Mouse (Mus musculus) kidney, adult 9 months (tissue): ENCODE data around the gene Pex3.

Experiments used
- DNase-seq: peaks from one replicate; pipeline ENCODE4 v3.0.0; 2022

The Pex3 gene

DNA sequence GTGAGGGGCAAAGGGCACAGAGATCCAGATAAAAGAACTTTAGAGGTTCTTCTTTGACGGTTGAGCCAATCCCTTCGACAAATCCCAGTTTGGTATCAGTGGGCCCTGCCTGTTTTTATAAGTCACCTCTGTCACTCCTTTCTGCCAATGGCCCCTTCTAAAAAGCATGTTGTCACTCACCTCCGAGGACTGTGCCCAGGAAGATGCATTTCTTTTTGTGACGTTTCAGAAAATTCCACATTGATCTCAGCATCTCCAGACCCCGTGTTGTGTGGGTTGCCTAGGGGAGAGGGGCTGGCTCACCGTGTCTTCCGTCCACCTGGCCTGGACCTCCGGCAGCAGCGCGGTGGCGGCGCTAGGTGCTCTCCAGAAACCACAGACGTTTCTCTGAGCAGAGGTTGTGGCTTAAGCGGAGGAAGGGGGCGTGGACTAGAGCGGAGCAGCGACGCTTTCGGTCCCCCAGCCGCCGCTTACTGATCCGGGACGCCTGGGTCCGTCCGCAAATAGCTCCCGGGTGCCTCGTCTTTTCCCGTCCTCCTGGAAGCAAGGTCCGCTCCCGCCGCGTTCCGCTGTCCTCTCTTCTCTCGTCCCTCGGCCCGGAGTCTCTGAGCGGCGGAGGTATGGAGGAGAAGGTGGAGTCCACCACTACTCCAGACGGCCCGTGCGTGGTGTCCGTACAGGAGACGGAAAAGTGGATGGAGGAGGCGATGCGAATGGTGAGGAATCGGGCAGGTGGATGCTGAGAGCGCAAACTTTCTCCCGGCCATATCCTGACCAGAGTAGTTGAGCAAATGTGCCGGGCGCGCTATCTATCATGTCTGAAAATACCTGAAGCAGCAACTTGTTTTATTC lies at the start of gene Pex3, which contains the start of gene Adat2:
Gene Pex3, minus strand, starts transcription at position 497 of the 852 bp plus-strand sequence.
Gene Adat2, plus strand, starts transcription at position 249 of the 852 bp plus-strand sequence.
- peak; percentile 90 for DNase-seq

DNA sequence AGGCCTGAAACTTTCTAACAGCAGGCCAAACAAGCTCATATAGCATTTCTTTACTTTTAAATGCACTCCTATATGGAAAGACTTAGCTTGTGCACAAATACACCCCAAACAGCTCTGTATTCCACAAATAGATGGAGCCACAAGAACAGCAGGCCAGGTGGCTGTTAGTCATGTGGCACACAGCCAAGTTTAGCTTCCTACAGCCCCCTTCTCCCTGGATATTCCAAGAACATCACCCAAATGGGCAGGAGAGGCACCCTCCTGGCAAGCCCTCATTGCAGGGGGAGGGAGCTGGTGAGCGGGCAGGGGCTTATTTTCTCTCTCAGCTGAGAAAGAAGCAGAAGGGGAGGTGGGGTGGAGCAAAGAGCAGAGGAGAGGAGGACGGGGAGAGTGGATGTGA lies 48.0 kb upstream of the Pex3 start:
- DNase-seq = no peak

DNA sequence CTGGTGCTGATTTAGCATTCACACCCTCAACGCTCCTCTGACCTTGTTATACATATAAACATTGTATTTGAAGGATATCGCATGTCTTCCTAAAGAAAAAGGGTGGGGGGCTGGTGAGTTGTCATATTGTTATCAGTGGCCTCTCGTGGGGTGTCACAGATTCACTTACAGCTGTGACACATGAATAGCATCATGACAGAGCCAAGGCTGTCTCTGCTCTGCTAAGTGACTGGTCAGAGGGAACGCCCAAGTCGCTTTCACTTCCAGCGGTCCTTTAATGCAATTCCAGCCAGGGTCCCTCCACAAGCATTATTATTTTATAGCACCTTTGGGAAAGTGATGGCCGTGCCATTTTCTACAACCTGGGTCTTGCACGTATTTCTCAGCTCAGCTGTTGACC lies 44.5 kb upstream of the Pex3 start:
- DNase-seq = no peak

DNA sequence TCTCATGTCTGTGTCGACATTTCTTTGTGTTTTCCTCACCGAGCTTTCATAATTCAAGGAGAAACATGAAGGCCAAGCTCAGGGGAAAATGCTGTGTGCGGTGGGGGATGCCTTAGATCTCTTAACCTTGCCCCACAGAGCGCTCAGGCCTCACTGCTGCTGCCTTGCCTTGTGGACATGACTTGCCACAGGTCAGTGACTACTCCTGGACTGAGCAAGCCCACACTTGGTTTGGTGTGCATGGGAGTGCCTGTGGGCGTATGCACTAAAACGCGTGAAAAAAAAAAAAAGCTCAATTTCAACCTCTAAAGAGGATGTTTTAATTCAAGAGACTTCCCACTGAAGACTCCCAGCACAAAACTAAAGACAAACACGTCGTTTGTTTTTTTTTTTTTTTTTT lies 43.9 kb upstream of the Pex3 start:
- no peak for DNase-seq

DNA sequence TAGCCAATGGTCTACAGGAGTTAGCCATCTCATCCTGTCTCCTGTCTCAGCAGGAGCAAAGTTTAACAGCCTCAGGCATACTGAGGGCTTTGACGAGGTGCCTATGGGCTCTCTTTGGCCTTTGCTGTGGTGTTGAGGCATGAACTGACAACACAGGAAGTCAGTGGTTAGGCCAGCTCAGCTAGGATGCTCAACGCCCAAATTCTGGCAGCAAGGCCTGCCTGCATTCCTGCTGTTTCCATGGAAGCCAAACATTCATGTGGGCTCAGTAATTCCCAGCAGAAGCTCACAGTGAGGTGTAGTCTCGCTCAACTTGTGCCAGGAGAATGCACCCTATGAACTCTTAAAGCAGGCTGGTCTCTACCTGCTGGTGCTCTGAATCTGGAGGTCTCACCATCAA lies 43.1 kb upstream of the Pex3 start:
- no peak for DNase-seq

DNA sequence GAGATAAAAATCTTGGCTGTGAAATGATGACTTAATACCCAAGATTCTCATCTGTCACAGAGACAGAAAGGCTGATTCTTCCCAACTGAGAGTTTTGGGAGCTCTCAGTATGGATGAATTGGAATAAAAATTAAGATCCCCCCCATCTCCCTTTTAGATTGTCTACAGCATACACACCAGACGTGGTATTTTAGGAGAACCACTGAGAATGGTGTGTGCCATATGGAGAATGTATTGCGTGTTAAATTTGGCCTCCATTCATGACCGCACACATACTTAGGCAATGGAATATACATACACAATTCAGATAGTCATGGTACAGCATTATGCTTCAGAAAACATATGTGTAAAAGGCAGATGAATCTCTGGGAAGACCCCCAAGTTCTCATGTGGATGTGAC lies 40.6 kb upstream of the Pex3 start:
- no peak for DNase-seq

DNA sequence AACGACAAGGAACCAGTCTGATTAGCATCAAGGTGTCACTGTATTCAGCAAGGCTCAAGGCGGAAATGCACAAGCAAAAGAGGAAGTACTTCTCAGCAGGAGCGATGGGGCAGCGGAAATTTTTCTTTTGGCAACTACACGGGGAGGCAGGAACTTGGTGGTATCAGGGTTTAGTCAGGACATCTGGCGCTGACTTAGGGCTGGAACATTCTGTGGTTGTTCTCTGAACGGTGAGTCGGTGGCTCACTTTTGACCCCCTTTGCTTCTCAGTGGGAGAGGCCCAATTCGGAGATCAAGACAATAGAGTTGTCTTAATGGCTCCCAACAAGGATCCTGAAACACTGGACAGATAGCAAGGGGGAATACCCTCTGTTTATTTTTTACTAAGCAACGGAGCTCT lies 39.3 kb upstream of the Pex3 start:
- DNase-seq = no peak

DNA sequence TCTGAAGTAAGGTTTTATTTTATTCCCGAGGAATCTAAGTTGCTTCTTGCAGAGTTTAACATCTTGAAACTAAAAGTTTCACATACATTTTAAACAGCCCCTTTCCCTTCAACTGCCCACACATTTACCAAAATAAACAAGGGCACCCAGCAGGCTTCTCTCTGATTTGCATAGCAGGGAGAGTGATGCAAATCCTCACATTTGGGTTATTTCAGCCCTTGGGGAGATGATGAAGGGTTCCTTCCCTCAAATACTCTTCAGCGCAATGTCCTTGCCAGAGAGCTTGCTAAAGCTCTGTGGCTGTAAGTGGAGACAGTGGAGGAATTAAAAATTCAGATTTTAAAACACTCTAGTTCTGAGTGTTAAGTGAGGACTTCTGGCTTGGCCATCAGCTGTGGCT lies 35.0 kb upstream of the Pex3 start:
- DNase-seq = no peak

DNA sequence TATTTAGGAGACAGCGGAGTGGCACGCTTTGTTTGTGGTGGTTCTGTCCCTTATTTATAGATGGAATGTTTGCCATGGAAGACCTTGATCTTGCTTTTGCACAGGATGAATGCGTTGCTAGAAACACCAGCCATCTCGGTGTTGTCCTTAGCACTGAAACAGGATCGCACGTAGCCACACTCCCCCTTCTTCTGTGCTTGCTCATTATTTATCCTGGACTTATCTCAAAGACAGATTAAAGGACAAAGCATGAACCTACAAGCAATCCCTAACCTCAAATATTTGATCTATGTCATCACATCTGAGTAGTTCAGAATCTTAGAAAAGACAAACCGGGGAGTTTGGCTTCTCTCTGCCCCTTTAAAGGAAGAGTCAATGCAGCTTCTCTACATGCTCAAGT lies 24.2 kb upstream of the Pex3 start:
- DNase-seq = no peak

DNA sequence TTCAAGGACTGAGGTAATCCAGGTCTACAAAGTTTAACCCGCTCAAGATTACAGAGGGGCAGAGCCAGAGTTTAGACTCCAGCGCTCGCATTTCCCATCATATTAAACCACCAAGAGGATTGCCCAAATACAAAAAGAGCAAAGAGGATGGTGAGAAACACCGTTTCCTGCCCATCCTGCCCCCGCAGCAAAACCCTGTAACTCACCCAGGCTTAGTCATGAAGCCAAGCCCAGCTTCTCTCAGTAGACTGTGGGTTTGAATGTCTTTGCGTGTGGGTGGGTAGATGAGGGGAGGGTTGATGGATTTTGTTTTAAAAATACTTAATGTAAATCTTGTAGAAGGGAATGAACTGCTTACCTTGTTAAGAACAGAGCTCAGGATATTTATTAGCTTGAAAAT lies 19.5 kb upstream of the Pex3 start:
- DNase-seq = no peak

DNA sequence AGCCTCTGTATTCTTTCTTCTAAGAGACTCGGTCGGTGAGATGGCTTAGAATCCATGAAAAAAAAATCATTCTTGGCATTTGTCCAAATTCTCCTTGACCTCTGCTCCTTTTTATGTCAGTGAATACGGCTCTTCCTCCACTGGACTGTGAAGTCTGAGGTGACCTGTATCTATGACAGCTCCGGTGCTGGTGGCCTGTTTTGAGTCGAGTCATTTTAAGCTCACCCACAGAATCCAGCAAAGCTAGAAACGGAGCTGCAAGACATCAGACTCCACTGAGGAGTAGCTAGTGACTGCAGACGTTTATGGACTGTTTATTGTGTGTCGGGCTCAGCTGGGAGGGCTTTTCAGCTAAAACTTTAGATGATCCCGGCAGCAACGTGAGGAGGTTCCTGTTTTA lies 19.1 kb upstream of the Pex3 start:
- peak; percentile 31 for DNase-seq

DNA sequence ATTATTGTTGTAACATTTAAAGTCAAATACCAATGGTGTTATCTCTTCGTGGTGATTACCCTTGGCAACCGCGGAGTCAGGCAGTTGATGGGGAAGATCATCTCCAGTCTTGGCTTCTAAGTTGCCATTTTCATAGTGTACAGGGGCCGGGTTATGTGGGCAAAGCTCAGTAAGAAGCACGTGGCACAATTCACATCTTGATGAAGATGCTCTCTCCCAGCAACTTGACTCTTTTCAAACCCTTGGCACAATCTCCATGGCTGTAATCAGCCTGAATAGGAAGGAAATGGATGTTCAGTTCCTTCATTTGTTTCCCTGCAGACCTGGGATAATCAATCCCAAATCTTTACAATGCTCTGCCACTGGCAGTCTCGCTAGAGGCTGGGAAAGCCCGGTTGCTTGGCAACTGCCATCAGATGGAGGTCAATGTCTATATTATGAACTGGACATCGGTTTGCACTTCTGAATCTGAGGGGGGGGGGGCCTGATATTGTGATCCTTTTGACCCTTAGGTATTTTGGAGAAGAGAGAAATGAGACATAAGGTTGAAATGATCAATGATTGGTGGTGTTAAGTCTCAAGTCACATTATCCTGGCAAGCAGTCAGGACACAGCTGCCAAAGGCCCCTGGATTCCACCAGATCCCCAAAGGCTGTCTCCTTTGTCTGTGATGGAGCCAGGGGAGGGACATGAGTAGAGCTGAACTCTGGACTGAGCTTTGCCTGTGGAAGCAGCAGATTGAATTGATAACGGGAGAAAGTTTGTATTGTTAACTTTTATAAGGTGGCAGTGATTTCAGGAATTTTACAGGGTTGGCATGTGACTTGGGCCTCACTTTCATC lies 18.0 kb upstream of the Pex3 start:
- DNase-seq = no peak

DNA sequence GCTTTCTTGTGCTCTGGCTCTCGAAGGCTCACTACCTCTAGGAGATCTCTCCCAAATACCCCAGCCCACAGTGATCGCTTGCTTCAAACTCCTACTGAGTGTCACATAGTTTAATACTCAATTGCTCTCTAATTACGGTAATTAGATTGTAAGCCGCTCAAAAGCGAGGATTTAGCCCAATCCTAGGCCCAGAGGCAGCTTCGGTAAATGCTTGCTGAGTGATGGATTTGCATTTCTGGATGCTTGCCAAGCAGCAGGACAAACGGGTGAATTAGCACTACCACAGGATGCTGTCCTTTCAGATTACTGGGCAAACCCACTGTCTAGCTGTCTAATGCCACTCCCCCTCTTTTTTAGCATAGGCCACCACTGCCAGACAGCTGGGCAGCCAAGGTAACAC lies 16.9 kb upstream of the Pex3 start:
- DNase-seq = no peak

DNA sequence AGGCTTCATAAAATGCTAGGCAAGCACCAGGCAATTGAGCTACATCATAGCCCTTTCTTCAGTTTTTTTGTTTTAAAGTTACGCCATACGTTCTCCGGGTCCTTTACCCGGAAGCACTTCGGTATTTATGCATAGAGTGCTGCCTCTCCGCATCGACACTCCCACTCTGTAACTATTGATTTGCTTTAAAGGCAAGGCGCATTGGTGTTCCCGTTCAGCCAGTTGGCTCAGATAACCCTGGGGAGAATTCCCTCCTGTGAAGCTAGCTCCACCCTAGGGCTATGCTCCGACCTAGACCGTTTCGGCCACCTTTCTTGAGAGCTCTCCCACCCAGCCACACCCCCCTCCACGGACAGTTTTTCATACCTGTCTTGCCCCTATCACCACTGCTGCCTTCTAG lies 13.5 kb upstream of the Pex3 start:
- DNase-seq = no peak

DNA sequence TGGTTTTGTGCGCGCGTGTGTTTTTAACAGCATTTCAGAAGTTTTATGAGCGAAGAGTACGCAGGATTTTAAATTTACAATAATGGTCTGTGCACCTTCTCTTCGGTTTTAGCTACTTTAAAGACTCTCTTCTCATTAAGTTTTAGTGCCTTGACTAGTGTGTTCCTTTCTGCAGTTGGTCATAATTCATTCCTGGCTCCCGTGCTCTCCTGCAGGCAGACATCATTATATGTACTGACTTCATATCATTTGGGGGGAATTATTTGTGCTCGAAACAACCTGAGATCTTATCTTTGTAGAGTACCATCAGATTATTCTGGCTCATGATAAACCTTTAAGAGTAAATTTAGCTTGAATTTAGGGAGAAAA lies 12.1 kb upstream of the Pex3 start:
- DNase-seq = no peak

DNA sequence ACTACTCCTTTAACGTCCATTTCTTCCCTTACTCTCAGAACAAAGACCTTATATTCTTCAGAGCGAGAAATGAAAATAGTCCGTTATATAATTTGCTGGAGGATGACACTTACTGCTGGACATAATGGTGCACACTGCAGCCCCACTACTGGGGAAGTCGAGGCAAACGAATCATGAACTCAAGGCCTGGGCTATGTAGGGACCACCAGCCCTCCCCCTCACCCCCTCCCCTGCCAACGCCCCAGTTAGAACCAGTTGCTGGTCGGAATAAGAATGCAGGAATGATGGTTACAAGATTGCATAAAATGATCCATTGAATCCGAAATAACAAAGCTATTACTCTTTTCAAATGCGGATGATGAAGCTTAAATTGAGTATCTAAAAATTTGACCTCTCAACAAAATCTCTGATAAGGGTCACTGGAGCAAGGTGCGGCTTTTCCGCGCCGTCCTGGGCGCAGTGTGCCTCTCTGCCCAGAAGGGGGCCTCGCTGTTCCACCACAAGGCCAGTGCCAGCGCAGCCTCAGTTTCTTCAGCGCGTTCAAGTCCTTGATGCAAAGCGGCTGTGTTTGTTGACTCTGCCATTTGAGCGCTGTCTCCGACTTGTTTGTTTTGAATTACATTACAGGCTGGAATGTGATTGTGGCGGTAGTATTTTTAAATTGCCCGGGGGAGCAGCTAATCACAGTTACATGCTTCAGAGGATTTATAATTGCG lies 11.6 kb upstream of the Pex3 start:
- peak; percentile 40 for DNase-seq

DNA sequence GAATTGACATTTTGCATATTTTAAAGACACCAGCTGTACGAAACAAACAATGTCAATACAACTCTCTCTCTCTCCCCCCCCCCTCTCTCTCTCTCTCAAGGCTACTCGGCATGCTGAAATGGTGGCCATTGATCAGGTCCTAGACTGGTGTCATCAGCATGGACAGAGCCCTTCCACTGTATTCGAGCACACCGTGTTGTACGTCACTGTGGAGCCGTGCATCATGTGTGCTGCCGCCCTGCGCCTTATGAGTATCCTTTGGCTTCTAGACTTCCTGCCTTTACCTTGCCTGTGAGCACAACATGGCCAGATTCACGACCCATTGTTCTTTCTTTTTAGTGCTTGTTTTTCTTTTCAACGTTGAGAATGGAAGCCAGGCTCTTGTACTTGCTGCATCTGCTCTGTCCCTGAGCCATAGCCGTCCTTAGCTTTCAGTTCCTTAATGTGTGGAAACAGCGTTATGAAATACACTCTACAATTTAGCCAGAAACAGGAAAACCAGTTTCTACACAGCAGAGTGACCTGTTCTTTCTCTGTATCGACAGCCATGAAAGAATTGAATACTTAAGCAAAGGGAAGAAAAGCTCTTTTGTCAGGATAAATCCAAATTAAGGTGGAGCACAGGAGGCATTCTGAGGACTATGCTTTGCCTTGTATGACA lies 7.2 kb upstream of the Pex3 start:
- no peak for DNase-seq

DNA sequence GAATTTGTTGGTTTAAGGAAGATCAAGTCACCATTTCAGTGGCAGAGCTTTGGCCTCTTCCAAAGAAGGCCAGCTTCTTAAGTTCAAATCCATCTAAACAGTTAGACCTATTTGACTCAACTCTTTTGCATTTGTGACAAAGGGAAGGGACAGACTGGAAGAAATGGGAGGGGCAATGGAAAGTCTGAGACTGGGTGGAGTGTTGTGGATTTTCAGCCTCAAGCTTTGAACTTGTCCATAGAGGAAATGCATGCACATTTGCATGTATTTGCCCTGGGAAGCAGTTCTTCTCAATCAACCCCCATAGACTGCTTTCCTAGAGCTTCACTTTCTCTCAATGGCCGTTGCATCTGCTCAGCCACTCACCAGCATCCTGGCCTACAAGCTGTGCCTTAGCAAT lies 1.4 kb upstream of the Pex3 start:
- no peak for DNase-seq

DNA sequence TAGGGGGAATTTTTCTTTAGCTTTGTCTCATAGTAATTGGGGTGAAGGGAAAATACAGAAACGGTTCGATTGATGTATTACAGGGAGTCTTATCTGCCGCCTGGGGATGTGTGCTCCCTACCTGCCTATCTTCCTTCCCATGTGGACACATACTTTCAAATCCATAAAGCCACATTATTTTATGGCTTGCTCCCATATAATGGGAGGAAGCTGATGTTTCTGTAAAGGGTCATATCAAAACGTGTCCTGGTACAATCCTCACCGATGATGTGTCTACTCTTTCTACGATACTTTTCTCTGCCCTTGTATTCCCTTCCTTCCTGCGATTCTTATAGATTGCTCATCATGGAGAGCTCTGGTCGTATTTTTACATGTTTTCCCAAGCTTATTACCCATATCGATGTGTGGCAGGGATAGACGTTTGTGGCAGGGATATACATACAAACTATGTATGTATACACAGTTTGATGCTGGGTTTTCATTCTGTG lies 600 bp upstream of the Pex3 start:
- no peak for DNase-seq

DNA sequence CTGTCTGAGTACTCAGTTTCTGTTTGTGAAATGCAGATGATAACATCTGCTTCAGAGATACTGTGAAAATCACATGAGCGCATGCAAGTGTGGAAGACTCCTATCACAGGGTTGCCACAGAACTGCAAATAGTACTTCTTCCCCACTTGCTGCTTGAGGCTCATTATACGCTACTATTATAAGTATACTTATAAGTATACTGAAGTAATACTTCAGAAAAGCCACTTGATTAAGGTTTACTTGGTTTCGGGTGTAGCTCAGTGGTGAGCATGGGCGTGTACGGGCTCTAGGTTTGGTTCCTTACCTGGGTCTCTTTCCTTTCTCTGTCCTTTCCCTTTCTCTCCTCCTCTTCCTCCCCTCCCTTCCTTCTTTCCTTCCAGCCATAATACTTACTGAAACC lies 11.2 kb downstream of the Pex3 start:
- DNase-seq = no peak

DNA sequence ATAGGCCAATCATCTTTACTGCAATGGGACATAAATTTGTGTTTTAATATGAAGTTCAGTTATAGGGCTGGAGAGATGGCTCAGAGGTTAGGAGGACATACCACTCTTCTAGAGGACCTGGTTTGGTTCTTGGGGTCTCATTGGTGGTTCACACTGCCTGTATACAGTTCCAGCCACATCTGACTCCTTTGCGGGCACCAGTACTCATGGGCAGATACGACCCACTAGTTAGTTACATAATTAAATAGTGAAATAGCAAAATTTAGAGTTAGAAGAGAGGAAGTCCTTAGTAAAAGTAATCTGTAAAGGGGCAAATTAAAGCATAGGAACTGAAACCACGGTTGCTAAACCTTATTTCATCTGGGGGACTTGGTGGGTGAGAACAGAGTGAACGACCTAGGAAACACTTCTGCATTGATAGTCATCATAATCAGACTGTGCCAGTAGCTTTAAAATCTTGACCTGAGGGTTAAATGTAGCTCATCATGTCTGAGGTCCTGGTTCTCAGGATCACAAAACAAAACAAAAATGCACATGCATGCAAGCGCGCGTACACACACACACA lies 13.1 kb downstream of the Pex3 start:
- no peak for DNase-seq

DNA sequence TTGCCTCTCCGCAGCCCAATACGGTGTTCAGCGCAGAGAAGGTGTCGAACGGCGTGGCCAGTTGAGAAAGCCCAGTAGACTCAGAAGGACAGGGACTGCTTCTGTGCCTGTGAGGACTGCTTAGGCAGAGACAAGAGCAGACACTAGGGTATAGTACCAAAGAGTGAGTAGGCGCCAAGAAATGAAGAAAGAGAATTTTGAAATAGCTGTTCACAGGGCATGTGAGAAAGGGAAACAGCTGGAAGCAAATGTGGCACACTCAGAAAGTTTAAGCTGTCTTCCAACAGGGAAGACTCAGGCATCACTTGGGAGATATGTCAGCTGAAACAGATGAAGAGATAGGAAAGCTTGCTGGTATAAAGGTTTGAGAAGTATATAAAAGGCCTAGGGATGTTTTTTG lies 16.2 kb downstream of the Pex3 start:
- no peak for DNase-seq

DNA sequence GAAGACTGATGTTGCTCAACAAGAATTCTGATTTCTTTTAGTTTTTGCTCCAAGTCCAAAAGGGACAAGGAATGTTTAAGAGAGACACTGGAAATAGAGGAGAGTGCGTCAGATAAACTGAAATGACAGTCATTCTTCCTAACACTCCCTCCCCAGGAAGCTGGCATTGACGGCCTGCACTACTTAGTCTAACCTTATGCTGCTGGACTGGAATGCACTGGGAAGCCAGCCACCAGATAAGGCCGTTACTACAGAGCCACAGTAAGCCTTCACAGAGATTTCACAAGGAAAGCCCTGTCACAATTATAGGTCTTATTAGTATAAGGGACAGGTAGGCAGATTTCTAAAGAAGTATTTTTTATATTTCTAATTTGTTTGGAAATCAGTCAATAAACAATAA lies 18.2 kb downstream of the Pex3 start:
- DNase-seq = no peak
